Mouse (Mus musculus) cerebellum, postnatal 36 days (tissue): Measurements from ENCODE around the gene Slc7a15.

Experiments
- DNase-seq, 2 experiments: peaks; one replicate each; pipeline ENCODE4 v3.0.0; 2021 to 2022; ENCODE audit warnings: mixed read lengths in 2 of 2

Slc7a15 gene

DNA sequence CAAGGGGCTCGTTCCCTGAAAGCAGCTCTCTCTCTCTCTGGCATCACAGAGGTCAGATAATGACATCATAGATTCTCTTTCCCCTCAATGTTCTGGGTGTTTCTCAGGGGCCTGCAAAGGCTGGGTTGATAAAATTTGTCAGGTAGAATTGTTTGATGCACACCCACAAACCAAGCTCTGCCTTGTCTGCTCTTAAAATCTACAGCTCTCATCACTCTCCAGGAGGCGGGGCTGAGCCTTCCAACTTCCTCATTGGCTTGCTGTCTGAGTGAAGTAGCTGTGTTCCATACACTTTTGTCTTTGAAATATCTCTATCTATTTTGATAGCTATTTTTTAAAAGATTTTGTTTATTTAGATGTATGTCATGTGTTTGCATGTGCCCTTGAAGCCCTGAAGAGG lies 116.7 kb downstream of the Slc7a15 start:
- DNase-seq, result no peak
